ENCODE assay signal across 8 mouse cellular contexts in the genomic region with DNA sequence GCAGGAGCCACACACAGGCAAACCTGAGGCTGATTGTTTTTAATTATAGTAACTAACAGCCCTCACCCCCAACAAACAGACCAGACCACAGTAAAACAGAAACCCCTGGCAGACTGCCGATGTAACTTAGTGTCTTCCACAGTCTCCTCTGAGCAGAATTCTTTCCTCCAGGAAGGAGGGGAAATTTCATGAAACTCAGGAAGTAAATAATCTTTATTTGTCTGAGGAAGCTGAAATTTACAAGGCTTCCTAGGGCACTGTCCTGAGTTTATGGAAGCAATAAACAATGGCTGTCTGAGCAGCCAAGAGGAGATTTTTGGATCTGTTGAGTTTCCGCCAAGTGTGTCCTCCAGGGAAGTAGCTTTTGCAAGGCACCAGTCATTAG. TPM values are rescaled to one million over a fixed set of nuclear protein-coding genes. Genes with fewer than 3 reads are reported as not detected.
DNase-seq lines count a peak whose midpoint lies in the region; ATAC-seq and TF ChIP-seq lines count a peak whose summit lies in the region.

No protein-coding gene starts in this region.

- no peaks in the 10 kb centered on the region for H3K27me3 ChIP-seq in lung, embryonic 16.5 days (ENCODE audit: control insufficient read depth, insufficient read depth, low read depth, low read length)
- H3K27me3 ChIP-seq in thymus, adult 2 months (ENCODE audit: control insufficient read depth, insufficient read depth, low read length): no peaks in the 10 kb centered on the region

- H3K27ac ChIP-seq in lung, embryonic 16.5 days (ENCODE audit: low read length): peak overlapping the region; percentile 69
- H3K27ac ChIP-seq in thymus, adult 2 months (ENCODE audit: control insufficient read depth, insufficient read depth, low read length): no peak overlapping the region

- DNase-seq in gastrocnemius, postnatal 10 days: peak; percentile 52
- DNase-seq in gastrocnemius, postnatal 25 days: no peak
- DNase-seq in kidney, adult 8-10 months: peak; percentile 24 to 34
- DNase-seq in retina, embryonic 14.5 days (ENCODE audit: low spot score): no peak
- no peak for DNase-seq in thymus, adult 2 months
- no peak for DNase-seq in cerebellum, adult 9-10 months

- H3K4me2 ChIP-seq in lung, embryonic 16.5 days (ENCODE audit: low read depth, low read length): peak overlapping the region; percentile 38

- no peaks in the 10 kb centered on the region for H3K36me3 ChIP-seq in lung, embryonic 16.5 days (ENCODE audit: control insufficient read depth, insufficient read depth, low read length)
- H3K36me3 ChIP-seq in thymus, adult 2 months (ENCODE audit: control insufficient read depth, insufficient read depth, low read length): no peaks in the 10 kb centered on the region

- no peaks in the 10 kb centered on the region for H3K9me3 ChIP-seq in lung, embryonic 16.5 days (ENCODE audit: control insufficient read depth, low read length)

- WGBS in lung, embryonic 16.5 days: 45% methylated on average over 2 of the region's 2 CpGs
- 56% methylated on average over 2 of the region's 2 CpGs for WGBS in thymus, adult 2 months

- no peak for TF ChIP-seq CTCF in thymus, adult 2 months (IDR thresholded peaks at IDR 0.05; ENCODE audit: borderline replicate concordance, control insufficient read depth, extremely low read depth, insufficient read depth, low read length, poor library complexity)

- ATAC-seq in activated CD4-positive, CD25-positive, alpha-beta regulatory T cell, adult 4 months: peak; percentile 36
- peak; percentile 67 for ATAC-seq in lung, embryonic 16.5 days (ENCODE audit: low read depth)

- peaks cover 5% of the 10 kb centered on the region; the same call in 1 of the 2 replicates for H3K4me1 ChIP-seq in lung, embryonic 16.5 days (replicated peaks; ENCODE audit: control insufficient read depth, insufficient read depth, low read length)
- H3K4me1 ChIP-seq in thymus, adult 2 months (replicated peaks; ENCODE audit: control insufficient read depth, insufficient read depth, low read length): no peaks in the 10 kb centered on the region

- H3K9ac ChIP-seq in lung, embryonic 16.5 days (ENCODE audit: low read length): no peak overlapping the region

- no peak for TF ChIP-seq POLR2A in thymus, adult 2 months (IDR thresholded peaks at IDR 0.05; ENCODE audit: control insufficient read depth, extremely low read depth, insufficient read depth, low read length, poor library complexity)

- H3K4me3 ChIP-seq in lung, embryonic 16.5 days (ENCODE audit: low read length): no peak overlapping the region
- no peak overlapping the region for H3K4me3 ChIP-seq in thymus, adult 2 months (ENCODE audit: control insufficient read depth, insufficient read depth, low read length)

RNA-seq across cellular contexts. Expression of a gene that starts 8.0 kb away (rescaled TPM):
- total RNA-seq in gastrocnemius, postnatal 10 days (2021): 10 to 100 TPM; 26.7 to 35.3 TPM
- total RNA-seq in gastrocnemius, postnatal 25 days (2021): 10 to 100 TPM; 22.5 to 26.4 TPM
- 10 to 100 TPM in 1 of 2 experiments, 1 to 10 TPM in 1; 7.6 to 11.9 TPM for polyA plus RNA-seq in activated CD4-positive, CD25-positive, alpha-beta regulatory T cell, adult 4 months (2017; shearing (Covaris generic))
- 24.5 and 28.4 TPM in 2 replicates for polyA plus RNA-seq in lung, embryonic 16.5 days (2015; fragmentation: Nextera tagmentation; extraction: Ambion mirVana)
- polyA plus RNA-seq in thymus, adult 2 months (2012; rRNA removed): 25.4 and 27.4 TPM in 2 replicates

RNA-seq across cellular contexts. Expression of a gene that starts 20.5 kb away (rescaled TPM):
- total RNA-seq in gastrocnemius, postnatal 10 days (2021): 10 to 100 TPM; 26.0 to 28.4 TPM
- 10 to 100 TPM; 40.5 to 47.4 TPM for total RNA-seq in gastrocnemius, postnatal 25 days (2021)
- polyA plus RNA-seq in activated CD4-positive, CD25-positive, alpha-beta regulatory T cell, adult 4 months (2017; shearing (Covaris generic)): 10 to 100 TPM; 18.8 to 20.4 TPM
- polyA plus RNA-seq in lung, embryonic 16.5 days (2015; fragmentation: Nextera tagmentation; extraction: Ambion mirVana): 20.6 and 22.7 TPM in 2 replicates
- 53.0 and 59.8 TPM in 2 replicates for polyA plus RNA-seq in thymus, adult 2 months (2012; rRNA removed)

RNA-seq across cellular contexts. Expression of a gene that starts 47.4 kb away (rescaled TPM):
- total RNA-seq in gastrocnemius, postnatal 10 days (2021): 10 to 100 TPM; 16.1 to 16.3 TPM
- total RNA-seq in gastrocnemius, postnatal 25 days (2021): 10 to 100 TPM; 18.2 to 20.1 TPM
- polyA plus RNA-seq in activated CD4-positive, CD25-positive, alpha-beta regulatory T cell, adult 4 months (2017; shearing (Covaris generic)): 10 to 100 TPM; 14.8 to 23.9 TPM
- 29.0 and 29.7 TPM in 2 replicates for polyA plus RNA-seq in lung, embryonic 16.5 days (2015; fragmentation: Nextera tagmentation; extraction: Ambion mirVana)
- 45.7 and 52.7 TPM in 2 replicates for polyA plus RNA-seq in thymus, adult 2 months (2012; rRNA removed)

Comparison
In these comparisons a context has a peak if more than half of its experiments do, and no peak if none do; other contexts are left out.
1. DNase-seq: peak in gastrocnemius, postnatal 10 days (single experiment) and kidney, adult 8-10 months (2 of 2); none in gastrocnemius, postnatal 25 days (single experiment), retina, embryonic 14.5 days (single experiment), thymus, adult 2 months (single experiment) and cerebellum, adult 9-10 months (single experiment).